ENCODE assay signal across 8 mouse cellular contexts in the genomic region with DNA sequence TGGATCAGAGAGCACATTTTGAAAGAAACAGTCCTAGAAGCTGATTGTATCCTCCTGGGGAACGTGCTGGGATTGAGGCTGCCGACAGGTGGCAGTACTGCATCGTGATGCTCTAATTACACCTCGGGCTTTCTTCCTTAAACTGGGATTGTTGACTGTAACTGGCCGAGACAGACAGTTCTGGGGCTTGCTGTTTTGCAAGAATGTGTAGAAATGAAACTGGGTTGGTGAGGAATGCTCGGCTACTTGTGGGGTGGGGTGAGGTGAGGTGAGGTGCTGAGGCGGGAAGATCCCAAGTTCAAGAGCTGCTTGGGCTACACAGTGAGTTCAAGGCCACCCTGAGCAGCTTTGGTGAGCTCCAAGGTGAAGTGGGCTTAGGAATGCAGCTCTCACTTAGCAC. TPM values are rescaled to one million over a fixed set of nuclear protein-coding genes. Genes with fewer than 3 reads are reported as not detected.
DNase-seq lines count a peak whose midpoint lies in the region; ATAC-seq lines count a peak whose summit lies in the region.

No protein-coding gene starts in this region.

- H3K27me3 ChIP-seq in forebrain, embryonic 13.5 days, result no peaks in the 10 kb centered on the region
- 0 out of 2 replicates have a peak, but pooled peaks cover 6% of the 10 kb centered on the region for H3K27me3 ChIP-seq in hindbrain, embryonic 10.5 days (ENCODE audit: insufficient read depth, poor library complexity, severe bottlenecking)

- no peaks in the 10 kb centered on the region for H3K36me3 ChIP-seq in forebrain, embryonic 13.5 days (ENCODE audit: poor library complexity, severe bottlenecking)
- H3K36me3 ChIP-seq in hindbrain, embryonic 10.5 days, result no peaks in the 10 kb centered on the region

- DNase-seq in MEL-GATA-1-ER (ENCODE audit: extremely low read depth, low read depth), result peak; percentile 64
- DNase-seq in hindbrain, embryonic 10.5 days (ENCODE audit: low spot score), result peak; percentile 84
- peak; percentile 62 for DNase-seq in layer of hippocampus, adult 9-11 months
- DNase-seq in lung, postnatal 10 days, result peak; percentile 86
- DNase-seq in retina, adult 2 months (ENCODE audit: low read depth, low spot score), result peak; percentile 43
- peak; percentile 56 for DNase-seq in urinary bladder, adult 2 months (ENCODE audit: low spot score)

- H3K4me2 ChIP-seq in forebrain, embryonic 13.5 days, result no peak overlapping the region

- H3K9me3 ChIP-seq in forebrain, embryonic 13.5 days (replicated peaks), result no peaks in the 10 kb centered on the region
- no peaks in the 10 kb centered on the region for H3K9me3 ChIP-seq in hindbrain, embryonic 10.5 days

- H3K9ac ChIP-seq in forebrain, embryonic 13.5 days, result no peak overlapping the region

- no peaks in the 10 kb centered on the region for H3K4me1 ChIP-seq in forebrain, embryonic 13.5 days
- peaks cover 15% of the 10 kb centered on the region for H3K4me1 ChIP-seq in hindbrain, embryonic 10.5 days (replicated peaks)

- H3K27ac ChIP-seq in forebrain, embryonic 13.5 days, result no peak overlapping the region
- H3K27ac ChIP-seq in hindbrain, embryonic 10.5 days, result peak overlapping the region; percentile 75; the same call in 1 of the 2 replicates

- H3K4me3 ChIP-seq in forebrain, embryonic 13.5 days, result no peak overlapping the region
- H3K4me3 ChIP-seq in hindbrain, embryonic 10.5 days, result no peak overlapping the region

- ATAC-seq in cerebellum, adult (ENCODE audit: insufficient number of reproducible peaks, low FRiP score, low TSS enrichment), result peak; percentile 80
- peak; percentile 70 for ATAC-seq in forebrain, embryonic 13.5 days

- 5% methylated on average over 7 of the region's 7 CpGs for WGBS in forebrain, embryonic 13.5 days
- 5% methylated on average over 7 of the region's 7 CpGs for WGBS in hindbrain, embryonic 10.5 days

RNA-seq across cellular contexts. Expression of a gene that starts 55.7 kb away (rescaled TPM):
- 0.24 TPM in 1 of 2 replicates, not detected in the other for polyA plus RNA-seq in forebrain, embryonic 13.5 days (2015; fragmentation: Nextera tagmentation; extraction: Ambion mirVana)
- 0.41 and 0.54 TPM in 2 replicates for polyA plus RNA-seq in hindbrain, embryonic 10.5 days (2016; fragmentation: Nextera tagmentation; extraction: Ambion mirVana)
- 0.69 and 0.81 TPM in 2 replicates for polyA plus RNA-seq in urinary bladder, adult 2 months (2012; rRNA removed)
